Mouse (Mus musculus) spleen, adult 2 months (tissue): Measurements from ENCODE around the gene Syngr1.

Source experiments
- CTCF ChIP-seq: fragments of 200-500 bp; IDR thresholded peaks from 2 replicates; pipeline ENCODE4 v1.5.1; 2011; ENCODE audit warnings: mild to moderate bottlenecking, inconsistent platforms; ENCODE audit not compliant: insufficient read depth, insufficient read length, insufficient replicate concordance; ENCODE audit errors: extremely low read depth
- POLR2A ChIP-seq: fragments of 200-500 bp; IDR thresholded peaks from 2 replicates; pipeline ENCODE4 v1.6.1; 2011; ENCODE audit warnings: low read depth, low read length, inconsistent platforms

- TF ChIP-seq POLR2A (no peak), CTCF (no peak)
Observed at GRCm38 (mm10) chr15:80136645-80137044, 45.5 kb downstream of the Syngr1 start.
